Mouse (Mus musculus) liver, embryonic 12.5 days (tissue): ENCODE results near the gene Acap3. TPM values are rescaled to one million over a fixed set of nuclear protein-coding genes. Genes with fewer than 3 reads are reported as not detected.
A peak's percentile ranks its signal among the peaks of the same experiment; 100 is the strongest.

Source experiments
- ATAC-seq: fragments of 200-750 bp; cut with Nextera tagmentation; 2 replicates; pipeline ENCODE4 v1.8.0; 2017; ENCODE audit warnings: moderate number of reproducible peaks, mild to moderate bottlenecking, moderate library complexity
- H3K27ac ChIP-seq: fragments of 300-500 bp; sonication (generic); 2 replicates; pipeline ENCODE4 v1.5.1; 2016; ENCODE audit warnings: mild to moderate bottlenecking
- H3K27me3 ChIP-seq: fragments of 300-500 bp; sonication (generic); replicated peaks from 2 replicates; pipeline ENCODE4 v1.6.1; 2016; ENCODE audit warnings: mild to moderate bottlenecking, moderate library complexity
- H3K36me3 ChIP-seq: fragments of 300-500 bp; sonication (generic); 2 replicates; pipeline ENCODE4 v1.6.1; 2016; ENCODE audit warnings: mild to moderate bottlenecking, moderate library complexity
- H3K4me1 ChIP-seq: fragments of 300-500 bp; sonication (generic); 2 replicates; pipeline ENCODE4 v1.6.1; 2016
- H3K4me2 ChIP-seq: fragments of 300-500 bp; sonication (generic); 2 replicates; pipeline ENCODE4 v1.6.1; 2016; ENCODE audit warnings: mild to moderate bottlenecking, moderate library complexity
- H3K4me3 ChIP-seq: fragments of 300-500 bp; sonication (generic); 2 replicates; pipeline ENCODE4 v1.5.1; 2016; ENCODE audit warnings: mild to moderate bottlenecking, moderate library complexity
- H3K9ac ChIP-seq: fragments of 300-500 bp; sonication (generic); 2 replicates; pipeline ENCODE4 v1.6.1; 2016; ENCODE audit warnings: mild to moderate bottlenecking, moderate library complexity
- H3K9me3 ChIP-seq: fragments of 300-500 bp; sonication (generic); replicated peaks from 2 replicates; pipeline ENCODE4 v1.6.1; 2016; ENCODE audit warnings: mild to moderate bottlenecking, moderate library complexity
- WGBS: fragments of 180-500 bp; shearing (Covaris S2); methylation state at CpG from one replicate; pipeline ENCODE4 v1.1.7; 2016; ENCODE audit not compliant: insufficient replicate concordance; 5-methylcytosine and 5-hydroxymethylcytosine counted together
- polyA plus RNA-seq: library from polyadenylated mRNA; unstranded; fragments of >200 nt; fragmentation: Nextera tagmentation; extraction: Ambion mirVana; gene quantifications from 2 replicates; pipeline ENCODE4 v1.2.1, GENCODE M21; 2016

Acap3 gene
- polyA plus RNA-seq, 1 experiment from 2014 or later, result 13.4 TPM

DNA sequence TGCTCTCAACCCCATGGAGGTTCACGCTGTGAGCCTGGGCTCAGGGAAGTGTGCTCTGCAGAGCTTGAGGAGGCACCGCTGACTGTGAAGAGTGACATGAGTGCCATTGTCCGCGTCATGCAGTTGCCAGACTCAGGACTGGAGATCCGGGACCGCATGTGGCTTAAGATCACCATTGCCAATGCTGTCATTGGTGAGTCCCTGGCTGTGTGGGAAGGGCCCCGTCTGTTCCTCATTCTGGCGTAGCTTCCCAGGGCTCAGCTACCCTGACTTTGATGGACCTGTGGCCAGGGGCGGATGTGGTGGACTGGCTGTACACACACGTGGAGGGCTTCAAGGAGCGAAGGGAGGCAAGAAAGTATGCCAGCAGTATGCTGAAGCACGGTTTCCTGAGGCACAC, 35.6 kb upstream of the Acap3 start:
- no peak for ATAC-seq
- Histone ChIP-seq H3K27ac (no peak overlapping the region), H3K9ac (no peak overlapping the region), H3K4me1 (peaks cover 24% of the 10 kb centered on the region), H3K36me3 (peaks cover 79% of the 10 kb centered on the region), H3K4me2 (peak overlapping the region; percentile 26; the same call in 1 of the 2 replicates), H3K27me3 (no peaks in the 10 kb centered on the region), H3K4me3 (no peak overlapping the region), H3K9me3 (no peaks in the 10 kb centered on the region)
- 80% methylated on average over 12 of the region's 12 CpGs for WGBS

- peak; percentile 57 for ATAC-seq
- 45% methylated on average over 3 of the region's 3 CpGs for WGBS
- Histone ChIP-seq H3K4me1 (peaks cover 22% of the 10 kb centered on the region), H3K36me3 (peaks cover 84% of the 10 kb centered on the region), H3K27ac (no peak overlapping the region), H3K27me3 (no peaks in the 10 kb centered on the region), H3K4me2 (peak overlapping the region; percentile 26), H3K9ac (no peak overlapping the region), H3K4me3 (no peak overlapping the region), H3K9me3 (no peaks in the 10 kb centered on the region)
Observed at GRCm38 (mm10) chr4:155856881-155857280, 34.7 kb upstream of the Acap3 start.

DNA sequence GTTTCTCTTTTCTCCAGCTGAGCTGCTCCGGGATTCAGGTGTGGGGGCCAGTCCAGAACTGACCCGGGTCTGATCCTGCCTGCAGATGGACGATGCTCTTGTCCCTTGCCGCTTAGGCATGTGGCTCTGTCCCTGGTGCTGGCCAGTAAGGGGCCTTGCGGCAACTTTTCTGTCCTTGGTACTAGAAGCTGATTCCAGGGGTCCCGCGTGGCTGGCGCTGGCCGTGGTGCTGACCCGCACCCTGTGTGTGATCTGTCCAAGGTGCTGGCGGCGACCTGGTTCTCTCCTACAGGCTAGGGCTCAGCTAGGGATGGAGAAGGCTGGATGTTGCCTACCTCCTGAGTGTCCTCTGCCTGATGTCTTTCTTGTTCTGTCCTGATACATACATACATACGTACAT, 32.3 kb upstream of the Acap3 start:
- H3K27ac ChIP-seq, result no peak overlapping the region
- H3K9ac ChIP-seq, result no peak overlapping the region
- H3K4me3 ChIP-seq, result no peak overlapping the region
- peaks cover 71% of the 10 kb centered on the region for H3K36me3 ChIP-seq
- no peaks in the 10 kb centered on the region for H3K27me3 ChIP-seq
- H3K9me3 ChIP-seq, result no peaks in the 10 kb centered on the region
- ATAC-seq, result peak; percentile 16; the same call in 1 of the 2 replicates
- H3K4me1 ChIP-seq, result peaks cover 22% of the 10 kb centered on the region
- 40% methylated on average over 13 of the region's 13 CpGs for WGBS
- H3K4me2 ChIP-seq, result no peak overlapping the region

DNA sequence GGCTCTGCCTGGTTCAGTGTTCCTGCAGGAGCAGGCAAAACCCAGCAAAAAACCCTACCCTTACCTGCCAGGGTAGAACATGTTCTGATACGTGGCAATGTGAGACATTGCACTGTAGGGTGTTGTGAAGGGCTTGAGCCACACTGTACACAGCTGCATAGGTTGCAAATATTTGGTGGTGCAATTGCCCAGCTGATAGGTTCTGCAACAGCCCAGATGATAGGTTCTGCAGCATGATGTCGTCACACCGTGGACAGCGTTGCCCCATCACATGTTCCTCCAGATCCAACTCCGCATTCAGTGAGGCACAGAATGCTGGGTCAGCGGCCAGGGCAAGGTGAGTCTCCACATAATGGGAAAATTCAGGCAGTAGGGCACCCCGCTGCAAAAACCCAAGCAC, 29.8 kb upstream of the Acap3 start:
- Histone ChIP-seq H3K27me3 (no peaks in the 10 kb centered on the region), H3K4me3 (no peak overlapping the region), H3K4me1 (peaks cover 6% of the 10 kb centered on the region), H3K9me3 (no peaks in the 10 kb centered on the region), H3K27ac (no peak overlapping the region), H3K4me2 (no peak overlapping the region), H3K36me3 (peaks cover 71% of the 10 kb centered on the region), H3K9ac (no peak overlapping the region)
- ATAC-seq, result no peak
- WGBS, result 80% methylated on average over 7 of the region's 7 CpGs

DNA sequence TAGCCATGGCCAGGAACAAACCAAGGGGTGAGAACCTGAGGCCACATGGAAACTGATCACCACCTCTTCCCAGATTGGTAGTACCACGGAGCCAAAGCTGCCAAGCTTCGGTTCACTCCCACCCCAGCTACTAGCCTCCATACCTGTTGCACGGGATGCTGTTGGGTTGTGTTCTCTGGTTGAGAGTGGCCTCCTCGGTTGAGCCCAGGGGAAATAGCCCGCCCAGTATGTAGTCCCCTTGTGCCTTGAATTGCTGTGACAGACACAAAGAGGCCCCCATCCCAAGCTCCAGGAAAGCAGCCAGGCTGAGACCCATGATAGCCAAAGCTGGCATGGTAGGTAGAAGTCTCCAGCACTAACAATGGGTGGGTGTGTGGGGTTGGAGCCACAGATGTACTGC, 28.6 kb upstream of the Acap3 start, which contains the start of gene Tas1r3:
Tas1r3 (minus strand) TSS at position 362 of the 400 bp plus-strand sequence.
- no peak within 1 kb of the TSS for H3K4me3 ChIP-seq
- ATAC-seq, result no peak
- no peak within 1 kb of the TSS for H3K27ac ChIP-seq
- no peak within 1 kb of the TSS for H3K4me2 ChIP-seq
- peaks cover 62% of the 10 kb centered on the region for H3K36me3 ChIP-seq
- no peaks in the 10 kb centered on the region for H3K27me3 ChIP-seq
- 61% methylated on average over 5 of the region's 5 CpGs for WGBS
- H3K4me1 ChIP-seq, result peaks cover 6% of the 10 kb centered on the region
- no peaks in the 10 kb centered on the region for H3K9me3 ChIP-seq
- H3K9ac ChIP-seq, result no peak within 1 kb of the TSS

DNA sequence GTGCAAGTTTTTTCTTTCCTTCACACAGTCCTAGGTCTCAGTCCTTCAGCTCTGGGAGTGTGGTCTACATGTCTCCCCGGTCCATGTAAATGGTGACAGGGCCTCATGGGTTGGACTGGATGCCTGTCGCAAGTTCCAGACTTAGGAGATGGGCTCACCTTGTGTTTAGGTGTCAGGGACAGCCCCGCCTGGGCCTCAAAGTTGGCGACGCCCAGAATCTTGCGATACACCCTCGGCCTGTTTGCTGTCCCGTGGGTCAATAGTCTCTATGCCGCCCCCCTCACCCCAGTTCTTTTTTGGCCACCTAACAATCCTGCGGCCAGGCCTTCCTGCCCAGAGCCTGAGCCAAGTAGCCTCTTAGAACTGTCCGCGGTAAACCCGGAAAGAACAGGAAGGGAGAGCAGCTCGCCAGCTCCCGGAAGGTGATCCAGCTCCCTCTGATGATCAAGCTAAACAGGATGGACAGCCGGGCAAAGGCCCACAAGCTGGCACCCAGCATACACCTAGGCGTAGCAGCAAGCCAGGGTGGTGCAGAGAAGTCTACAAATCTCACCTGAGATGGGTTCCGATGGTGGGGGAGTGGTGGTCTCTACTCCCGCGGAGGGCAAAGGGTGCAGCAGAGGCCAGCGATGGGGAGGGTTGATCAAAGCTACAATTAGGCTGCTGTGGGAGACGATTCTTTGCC, 22.9 kb upstream of the Acap3 start:
- Histone ChIP-seq H3K4me1 (peaks cover 36% of the 10 kb centered on the region), H3K36me3 (peaks cover 50% of the 10 kb centered on the region), H3K27ac (peak overlapping the region; percentile 55), H3K9ac (peak overlapping the region; percentile 76), H3K4me3 (peak overlapping the region; percentile 71), H3K4me2 (peak overlapping the region; percentile 94), H3K27me3 (no peaks in the 10 kb centered on the region), H3K9me3 (no peaks in the 10 kb centered on the region)
- 5% methylated on average over 22 of the region's 22 CpGs for WGBS
- peak; percentile 42 for ATAC-seq

- Histone ChIP-seq H3K9me3 (no peaks in the 10 kb centered on the region), H3K4me3 (peak within 1 kb of the TSS; percentile 71), H3K27ac (peak within 1 kb of the TSS; percentile 67), H3K9ac (peak within 1 kb of the TSS; percentile 82), H3K36me3 (peaks cover 56% of the 10 kb centered on the region), H3K4me1 (peaks cover 36% of the 10 kb centered on the region), H3K4me2 (peak within 1 kb of the TSS; percentile 94), H3K27me3 (no peaks in the 10 kb centered on the region)
- 1% methylated on average over 63 of the region's 63 CpGs for WGBS
- peak; percentile 97 for ATAC-seq
Observed at GRCm38 (mm10) chr4:155869317-155870033, 22.1 kb upstream of the Acap3 start, which contains the start of the genes Cptp and Ints11. TSS of gene Cptp (minus strand) at chr4:155869440. TSS of gene Ints11 (plus strand) at chr4:155869546.

GRCm38 (mm10) chr4:155871404-155871803, 20.2 kb upstream of the Acap3 start:
- Histone ChIP-seq H3K4me2 (0 out of 2 replicates have a peak overlapping the region, but pooled peaks have one; percentile 5), H3K4me3 (no peak overlapping the region), H3K27me3 (no peaks in the 10 kb centered on the region), H3K4me1 (peaks cover 36% of the 10 kb centered on the region), H3K9me3 (no peaks in the 10 kb centered on the region), H3K9ac (no peak overlapping the region), H3K36me3 (peaks cover 53% of the 10 kb centered on the region), H3K27ac (no peak overlapping the region)
- 77% methylated on average over 7 of the region's 7 CpGs for WGBS
- no peak for ATAC-seq

GRCm38 (mm10) chr4:155883587-155883986, 8.0 kb upstream of the Acap3 start:
- ATAC-seq, result no peak
- H3K27me3 ChIP-seq, result no peaks in the 10 kb centered on the region

GRCm38 (mm10) chr4:155886330-155886729, 5.3 kb upstream of the Acap3 start:
- H3K27me3 ChIP-seq, result no peaks in the 10 kb centered on the region
- peaks cover 16% of the 10 kb centered on the region for H3K4me1 ChIP-seq
- H3K4me2 ChIP-seq, result no peak overlapping the region
- no peak overlapping the region for H3K9ac ChIP-seq
- WGBS, result 81% methylated on average over 5 of the region's 5 CpGs
- no peak overlapping the region for H3K4me3 ChIP-seq
- H3K9me3 ChIP-seq, result no peaks in the 10 kb centered on the region
- H3K27ac ChIP-seq, result no peak overlapping the region
- ATAC-seq, result no peak
- peaks cover 73% of the 10 kb centered on the region for H3K36me3 ChIP-seq

More at GRCm38 (mm10) chr4:155883587-155883986, 8.0 kb upstream of the Acap3 start:
- H3K9me3 ChIP-seq, result no peaks in the 10 kb centered on the region
- H3K27ac ChIP-seq, result 0 out of 2 replicates have a peak overlapping the region, but pooled peaks have one; percentile 17
- H3K4me1 ChIP-seq, result no peaks in the 10 kb centered on the region
- no peak overlapping the region for H3K4me2 ChIP-seq
- H3K9ac ChIP-seq, result no peak overlapping the region
- no peak overlapping the region for H3K4me3 ChIP-seq
- WGBS, result 53% methylated on average over 3 of the region's 3 CpGs
- peaks cover 66% of the 10 kb centered on the region for H3K36me3 ChIP-seq

DNA sequence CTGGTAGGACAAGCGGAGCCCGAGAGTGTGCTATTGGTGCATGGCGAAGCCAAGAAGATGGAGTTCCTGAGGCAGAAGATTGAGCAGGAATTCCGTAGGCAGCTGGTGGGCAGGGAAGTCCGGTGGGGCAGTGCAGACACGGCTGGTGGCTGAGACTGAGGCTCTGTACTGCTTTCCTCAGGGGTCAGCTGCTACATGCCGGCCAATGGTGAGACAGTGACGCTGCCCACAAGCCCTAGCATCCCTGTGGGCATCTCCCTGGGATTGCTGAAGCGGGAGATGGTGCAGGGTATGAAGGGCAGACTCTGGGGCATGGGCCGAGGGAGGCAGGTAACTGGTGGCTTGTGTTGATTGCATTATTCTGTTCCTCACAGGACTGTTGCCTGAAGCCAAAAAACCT, 3.9 kb upstream of the Acap3 start:
- Histone ChIP-seq H3K9ac (no peak overlapping the region), H3K4me2 (no peak overlapping the region), H3K27me3 (no peaks in the 10 kb centered on the region), H3K27ac (no peak overlapping the region), H3K36me3 (peaks cover 67% of the 10 kb centered on the region), H3K9me3 (no peaks in the 10 kb centered on the region), H3K4me1 (peaks cover 20% of the 10 kb centered on the region), H3K4me3 (no peak overlapping the region)
- no peak for ATAC-seq
- 87% methylated on average over 10 of the region's 10 CpGs for WGBS

DNA sequence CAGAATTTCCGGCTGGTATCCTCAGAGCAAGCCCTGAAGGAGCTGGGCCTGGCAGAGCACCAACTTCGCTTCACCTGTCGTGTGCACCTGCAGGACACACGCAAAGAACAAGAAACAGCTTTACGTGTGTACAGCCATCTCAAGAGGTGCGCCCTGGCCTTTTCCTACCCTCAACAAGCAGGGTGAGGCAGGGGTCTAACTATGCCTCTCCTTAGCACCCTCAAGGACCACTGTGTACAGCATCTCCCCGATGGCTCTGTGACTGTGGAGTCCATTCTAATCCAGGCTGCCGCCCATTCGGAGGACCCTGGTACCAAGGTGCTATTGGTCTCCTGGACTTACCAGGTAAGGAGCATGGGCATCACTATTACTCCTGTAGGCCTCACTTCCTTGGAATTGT, 3.4 kb upstream of the Acap3 start:
- H3K27ac ChIP-seq, result no peak overlapping the region
- WGBS, result 85% methylated on average over 9 of the region's 9 CpGs
- H3K27me3 ChIP-seq, result no peaks in the 10 kb centered on the region
- no peaks in the 10 kb centered on the region for H3K9me3 ChIP-seq
- H3K36me3 ChIP-seq, result peaks cover 67% of the 10 kb centered on the region
- no peak overlapping the region for H3K9ac ChIP-seq
- no peak overlapping the region for H3K4me3 ChIP-seq
- H3K4me2 ChIP-seq, result no peak overlapping the region
- no peak for ATAC-seq
- H3K4me1 ChIP-seq, result peaks cover 25% of the 10 kb centered on the region
